Mouse (Mus musculus) granulocyte monocyte progenitor cell, adult 5-6 weeks (primary cell): ENCODE results near the gene Bdh1. TPM values are rescaled to one million over a fixed set of nuclear protein-coding genes. Genes with fewer than 3 reads are reported as not detected.

ENCODE experiments used
- ATAC-seq: replicated peaks from 2 replicates; pipeline ENCODE4 v1.8.0; 2016; ENCODE audit warnings: mild to moderate bottlenecking, moderate TSS enrichment, inconsistent platforms; ENCODE audit not compliant: poor library complexity, severe bottlenecking
- total RNA-seq, 2 experiments: library from RNA; stranded (forward) in 1 of 2; stranded (reverse) in 1 of 2; fragments of 200-712, 200-1000 nt in 1 of 2; fragments of >200 nt in 1 of 2; fragmentation: Nextera tagmentation in 1 of 2; gene quantifications; 2 replicates each; pipeline ENCODE4 v1.2.3; 2014 to 2017

Bdh1 gene
- total RNA-seq, 2 experiments from 2014 or later, result 0.56 to 2.9 TPM

DNA sequence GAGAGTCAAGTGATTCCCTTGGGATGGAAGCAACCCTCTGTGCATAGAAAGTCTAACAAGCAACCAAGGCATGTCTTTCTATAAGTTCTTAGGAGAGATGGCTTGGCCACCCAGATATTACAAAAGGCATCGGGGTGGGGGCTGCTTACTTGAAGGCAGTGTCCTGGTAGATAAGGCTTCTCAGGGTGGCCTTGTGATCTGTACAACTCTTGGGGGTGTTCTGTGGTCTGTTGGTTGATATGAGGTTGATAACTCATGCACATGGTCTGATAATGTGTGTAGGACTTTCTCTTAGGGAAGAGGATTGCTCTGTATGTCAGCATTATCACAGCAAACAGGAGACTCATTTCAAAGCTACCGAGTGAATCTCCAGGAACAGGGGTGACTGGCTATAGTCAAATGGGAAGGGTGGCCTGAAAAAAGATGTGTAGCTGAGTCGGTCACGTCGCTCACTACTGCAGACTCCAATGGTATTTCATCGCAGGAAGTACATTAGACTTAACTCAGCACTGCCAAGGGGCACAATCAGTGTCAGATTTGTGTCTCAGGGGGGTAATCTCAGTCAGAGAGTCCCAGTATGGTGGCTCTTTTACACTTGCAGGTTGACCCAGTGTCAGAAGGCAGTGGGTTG is 4.5 kb downstream of the Bdh1 start:
- ATAC-seq, result no peak

DNA sequence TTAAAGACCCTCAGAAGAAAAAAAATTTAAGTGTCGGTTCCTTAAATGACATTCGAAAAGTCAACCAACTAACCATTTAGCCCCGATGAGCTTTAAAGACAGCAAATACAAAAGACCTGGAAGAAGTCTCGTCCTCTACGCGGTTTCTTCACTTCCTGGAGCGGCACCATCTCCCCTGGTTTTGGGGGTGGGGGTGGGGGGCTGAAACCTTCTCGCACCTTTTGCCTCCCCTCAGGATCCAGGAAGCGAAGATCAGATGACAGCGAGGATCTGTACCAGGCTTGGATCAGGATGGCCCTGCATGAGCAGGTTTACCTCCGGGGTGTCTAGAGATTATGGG is 6.2 kb downstream of the Bdh1 start:
- ATAC-seq, result no peak

DNA sequence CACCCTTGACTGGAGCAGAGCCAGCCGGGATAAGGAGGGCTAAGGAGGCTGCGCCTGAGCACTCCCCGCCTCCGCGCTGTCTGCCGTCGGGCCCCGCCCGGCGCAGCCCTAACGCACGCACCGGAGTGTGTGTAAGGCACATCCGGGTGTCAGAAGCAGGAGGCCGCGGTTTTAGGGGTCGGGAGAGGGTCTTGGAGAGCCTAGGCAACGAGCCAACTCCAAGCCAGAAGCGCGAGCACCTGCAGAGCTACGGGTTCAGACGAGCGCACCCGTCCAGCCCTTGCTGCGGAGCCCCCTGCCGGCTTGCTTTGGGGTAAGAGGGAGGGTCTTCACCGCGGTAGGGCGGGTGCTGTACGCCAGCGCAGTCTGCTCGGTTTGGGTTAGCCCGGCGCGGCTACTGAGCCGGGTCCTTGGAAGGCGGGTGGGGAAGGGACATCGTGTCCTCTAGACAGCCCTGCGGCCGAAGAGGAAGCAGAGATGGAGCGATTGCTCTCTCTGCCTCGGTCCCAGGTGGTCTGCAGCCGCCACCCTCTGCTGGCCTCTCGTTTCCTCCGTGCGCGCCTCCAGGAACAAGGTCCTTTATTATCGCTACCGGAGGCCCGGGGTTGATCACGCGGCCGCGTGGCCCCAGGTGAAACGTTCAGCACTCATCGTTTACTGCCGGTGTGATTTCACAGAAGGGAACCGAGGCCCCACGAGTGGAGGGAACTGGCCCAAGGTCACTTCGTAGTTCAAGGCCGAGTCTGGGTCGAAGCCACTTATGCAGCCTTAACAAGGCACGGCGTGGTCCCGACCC is 6.8 kb downstream of the Bdh1 start:
- peak; percentile 29 for ATAC-seq

DNA sequence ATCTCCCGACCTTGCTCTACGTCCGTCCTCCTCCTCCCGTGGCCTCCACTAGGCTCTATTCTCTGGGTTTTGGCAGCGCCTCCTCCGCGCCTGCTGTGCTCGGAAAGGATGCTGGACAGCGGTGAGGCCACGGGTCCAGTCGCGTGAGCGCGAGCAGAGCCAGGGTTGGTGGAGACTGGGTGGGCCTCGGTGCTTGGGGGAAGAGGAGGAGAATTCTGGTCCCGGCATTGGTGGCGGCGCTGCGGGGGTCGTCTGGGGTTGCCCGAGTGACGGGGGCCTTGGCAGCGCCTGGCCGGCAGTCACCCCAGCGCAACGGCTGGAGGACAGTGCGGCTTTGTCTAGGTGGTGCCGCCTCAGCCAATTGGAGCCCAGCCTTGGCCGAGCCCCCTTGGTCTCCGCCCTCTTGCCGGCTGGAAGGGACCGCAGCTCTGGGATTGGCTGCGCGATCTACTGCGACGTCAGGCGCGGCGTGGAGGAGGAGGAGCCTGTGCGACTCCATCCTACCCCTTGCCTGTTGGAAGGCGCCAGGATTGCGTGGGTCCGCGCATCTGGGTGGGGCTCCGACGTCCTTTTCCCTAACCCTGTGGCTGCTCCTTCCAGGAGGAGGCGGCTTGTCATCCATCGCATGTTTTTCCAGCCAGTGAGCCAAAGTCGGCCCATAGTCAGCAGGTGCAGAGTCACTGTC is 7.5 kb downstream of the Bdh1 start:
- peak; percentile 85 for ATAC-seq

DNA sequence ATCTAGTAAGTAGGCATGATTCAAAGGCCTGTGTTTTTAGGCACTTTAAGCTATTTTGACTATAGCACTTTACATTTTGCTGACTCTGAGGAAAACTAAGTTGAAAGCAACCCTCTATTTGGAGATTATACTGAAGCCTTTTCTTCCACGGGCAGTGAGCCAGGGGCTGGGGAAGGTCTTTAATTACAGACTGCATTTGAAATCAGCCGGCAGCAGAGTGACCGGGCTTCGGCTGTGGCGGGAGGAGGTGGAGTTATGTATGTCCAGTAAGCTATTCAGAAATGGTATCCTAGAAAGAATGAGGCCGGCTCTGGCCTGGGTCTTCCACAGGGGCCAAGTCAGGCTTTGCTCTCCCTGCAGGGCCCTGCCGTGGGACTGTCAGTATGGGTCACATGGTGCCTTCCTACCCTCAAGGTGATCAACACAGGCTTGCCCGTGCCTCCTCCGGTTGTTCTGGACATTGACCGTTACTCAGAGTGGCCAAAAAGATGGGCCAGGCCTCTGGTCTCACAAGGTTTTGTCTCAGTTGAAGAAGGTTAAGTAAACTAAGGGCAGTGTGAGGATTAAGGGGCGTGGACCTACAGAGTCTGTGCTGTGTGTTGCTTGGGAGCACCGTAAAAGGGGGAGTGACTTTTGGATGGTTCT is 11.5 kb downstream of the Bdh1 start:
- no peak for ATAC-seq

DNA sequence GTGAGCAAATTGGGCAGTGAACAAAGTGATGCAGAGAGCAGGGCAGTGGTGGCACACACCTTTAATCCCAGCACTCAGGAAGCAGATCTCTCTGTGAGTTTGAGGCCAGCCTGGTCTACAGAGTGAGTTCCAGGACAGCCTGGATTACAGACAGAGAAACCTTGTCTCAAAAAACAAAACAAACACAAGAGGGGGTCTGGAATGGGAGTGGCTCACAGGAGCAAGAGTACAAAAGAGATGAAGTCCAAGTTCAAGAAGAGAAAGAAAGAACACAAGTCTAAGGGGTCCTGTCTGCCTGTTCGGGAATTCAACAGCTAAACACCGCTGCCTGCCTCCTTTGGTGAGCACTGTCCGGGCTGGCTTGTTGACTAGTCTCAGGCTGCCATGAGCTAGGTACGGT is 13.1 kb downstream of the Bdh1 start:
- ATAC-seq, result no peak

DNA sequence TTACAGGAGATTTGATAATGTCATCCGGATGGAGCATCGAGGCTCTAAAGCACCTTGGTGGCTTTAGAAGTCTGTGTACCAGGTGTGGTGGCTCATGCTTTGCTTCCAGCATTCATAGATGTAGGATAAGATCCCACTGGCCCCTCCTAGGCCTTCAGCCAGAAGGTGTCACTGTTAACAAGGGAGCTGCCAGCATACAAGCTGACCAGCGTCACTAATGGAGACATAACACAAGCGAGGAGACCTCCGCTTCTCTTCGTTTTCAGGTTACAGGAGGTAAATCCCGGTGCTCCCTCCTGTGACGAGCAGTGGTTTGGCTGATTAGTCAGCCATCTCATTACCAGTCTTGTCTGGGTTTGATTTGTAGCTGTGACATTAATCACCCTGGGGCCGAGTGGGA is 14.0 kb downstream of the Bdh1 start:
- no peak for ATAC-seq

DNA sequence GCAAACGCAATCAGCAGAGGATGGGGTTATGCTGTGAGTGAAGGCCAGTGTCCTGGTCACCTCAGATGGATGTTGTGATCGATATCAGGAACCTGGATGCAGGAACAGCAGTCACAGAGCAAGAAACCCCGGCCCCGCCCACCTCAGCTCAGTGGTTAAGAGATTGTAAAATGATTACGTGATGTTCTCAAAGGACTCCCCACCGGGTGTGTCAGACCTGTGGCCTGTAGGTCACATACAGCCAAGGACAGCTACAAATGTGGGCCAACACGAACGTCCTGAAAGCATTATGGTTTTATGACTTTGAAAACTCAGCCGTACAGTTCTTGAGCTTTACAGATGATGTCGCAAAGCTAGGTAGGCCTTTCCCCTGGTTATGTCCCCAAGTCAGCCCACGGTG is 15.3 kb downstream of the Bdh1 start:
- ATAC-seq, result no peak

DNA sequence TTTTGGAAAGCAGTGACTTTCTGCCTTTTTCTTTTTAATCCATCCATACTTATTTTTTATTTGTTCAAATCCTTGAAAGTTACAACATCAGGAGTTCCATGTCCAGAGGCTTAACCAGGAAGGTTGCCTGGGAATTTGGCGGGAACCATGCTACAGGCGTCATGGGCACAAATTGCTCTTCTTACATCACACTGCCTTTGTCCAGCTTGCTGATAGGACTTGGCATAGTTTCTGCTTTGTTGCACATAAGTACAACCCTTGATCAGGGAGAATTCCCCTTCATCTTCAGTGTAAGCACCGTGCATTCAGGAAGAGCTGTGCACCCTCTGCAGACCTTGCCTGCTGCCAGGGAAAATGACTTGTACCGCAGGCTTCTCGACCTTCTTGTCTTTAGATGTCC is 17.4 kb downstream of the Bdh1 start:
- ATAC-seq, result no peak

DNA sequence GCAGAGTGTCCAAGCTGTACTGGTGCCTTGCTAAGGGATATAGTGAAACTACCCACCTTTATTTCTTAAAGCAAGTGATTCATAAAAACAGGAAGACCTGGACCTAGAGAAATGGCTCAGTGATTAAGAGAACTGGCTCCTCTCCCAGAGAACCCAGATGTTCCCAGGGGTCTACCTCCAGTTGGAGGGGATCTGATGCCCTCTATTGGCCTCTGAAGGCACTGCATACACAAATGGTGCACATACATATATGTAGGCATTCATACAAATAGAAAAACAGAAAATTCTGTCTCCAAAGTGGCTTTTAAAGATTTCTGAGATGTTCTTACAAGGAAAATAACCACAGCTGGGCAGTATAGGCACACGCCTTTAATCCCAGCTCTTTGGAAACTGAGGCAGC is 18.0 kb downstream of the Bdh1 start:
- ATAC-seq, result no peak

DNA sequence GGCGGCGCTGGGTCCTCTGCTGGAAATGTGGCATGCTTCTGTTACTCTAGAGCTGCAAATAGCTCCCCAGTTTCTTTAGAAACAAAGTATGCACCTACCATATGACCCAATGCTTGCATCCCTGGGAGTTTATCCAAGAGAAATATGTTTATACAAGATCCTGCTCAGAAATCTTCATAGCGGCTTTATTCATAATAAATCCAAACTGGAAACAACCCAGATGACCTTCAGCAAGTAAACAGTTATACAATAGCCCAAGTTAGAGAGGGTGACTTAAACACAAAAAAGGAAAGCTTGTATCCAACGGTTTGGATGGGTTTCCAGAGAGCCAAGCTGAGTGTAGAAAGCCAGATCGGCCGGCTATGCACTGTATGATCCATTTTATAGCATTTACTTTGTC is 22.4 kb downstream of the Bdh1 start:
- no peak for ATAC-seq

DNA sequence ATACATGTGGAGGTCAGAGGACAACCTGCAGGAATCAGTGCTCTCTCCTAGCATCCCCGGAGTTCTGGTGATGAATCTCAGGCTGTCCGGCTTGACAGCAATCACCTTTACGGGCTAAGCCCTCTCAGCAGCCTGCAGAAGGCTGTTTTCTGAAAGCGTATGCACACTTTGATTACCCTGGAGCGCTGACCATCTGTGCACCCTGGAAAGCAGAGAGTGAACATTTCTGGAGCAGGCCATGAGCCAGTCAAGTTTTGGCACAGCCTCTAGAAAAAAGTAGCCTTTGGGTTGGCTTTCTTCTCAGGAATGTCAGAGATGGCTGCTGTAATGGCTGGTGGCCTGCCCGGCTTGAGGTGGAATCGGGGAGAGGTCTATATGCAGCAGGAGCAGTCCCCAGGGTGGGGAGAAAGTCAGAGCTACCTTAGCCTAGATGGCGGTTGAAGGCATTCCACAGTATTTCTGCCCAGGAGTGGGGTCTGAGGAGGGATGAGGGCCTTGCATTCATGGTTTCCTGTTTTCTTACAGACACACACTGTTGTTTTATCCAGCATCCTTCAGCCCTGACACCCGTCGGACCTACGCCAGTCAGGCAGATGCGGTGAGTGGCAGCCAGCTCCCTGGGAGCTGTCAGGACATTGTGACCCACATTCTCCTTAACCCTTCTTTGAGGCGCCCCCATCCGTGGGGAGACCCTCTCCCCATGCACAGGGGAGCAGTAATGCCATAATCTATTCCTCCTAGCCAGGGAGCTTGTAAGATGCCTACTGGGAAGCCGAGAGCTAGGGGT is 24.2 kb downstream of the Bdh1 start:
- no peak for ATAC-seq

DNA sequence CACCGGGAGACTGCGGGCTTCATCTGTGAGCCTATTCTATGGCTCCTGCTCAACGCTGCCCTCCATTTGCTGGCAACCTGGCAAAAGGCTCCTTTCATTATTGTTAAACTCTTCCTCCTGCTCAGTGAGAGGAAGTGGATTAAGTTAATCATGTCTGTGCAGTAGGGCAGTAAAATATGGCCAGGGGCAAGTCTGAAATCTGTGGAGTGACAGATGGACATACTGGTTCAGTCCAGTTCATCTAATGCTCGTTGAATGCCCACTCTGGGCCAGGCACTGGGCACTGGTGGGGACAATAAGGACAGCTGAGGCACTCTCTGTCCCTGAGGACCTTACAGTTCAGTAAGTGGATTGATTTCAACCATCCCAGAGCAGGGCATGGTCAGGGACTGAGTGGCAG is 27.9 kb downstream of the Bdh1 start:
- ATAC-seq, result no peak

DNA sequence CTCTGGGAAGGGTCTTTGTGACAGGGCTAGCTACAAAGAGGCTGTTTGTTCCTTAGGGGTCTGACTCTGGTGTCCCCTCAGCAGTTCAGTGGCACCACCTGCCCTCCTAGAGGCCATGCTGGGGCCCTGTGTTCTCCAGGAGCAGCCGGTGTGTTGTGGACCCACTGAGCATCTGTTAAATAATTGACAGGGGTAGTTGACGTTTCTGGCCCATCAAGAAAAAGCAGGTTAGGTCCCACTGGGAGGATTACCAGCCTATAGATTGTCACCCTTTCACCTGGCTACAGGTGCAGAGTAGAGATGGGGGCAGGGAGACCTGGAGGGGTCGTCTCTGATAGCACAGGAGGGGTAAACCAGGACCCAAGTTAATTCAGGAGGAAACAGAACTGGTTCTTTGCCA is 29.2 kb downstream of the Bdh1 start:
- no peak for ATAC-seq

DNA sequence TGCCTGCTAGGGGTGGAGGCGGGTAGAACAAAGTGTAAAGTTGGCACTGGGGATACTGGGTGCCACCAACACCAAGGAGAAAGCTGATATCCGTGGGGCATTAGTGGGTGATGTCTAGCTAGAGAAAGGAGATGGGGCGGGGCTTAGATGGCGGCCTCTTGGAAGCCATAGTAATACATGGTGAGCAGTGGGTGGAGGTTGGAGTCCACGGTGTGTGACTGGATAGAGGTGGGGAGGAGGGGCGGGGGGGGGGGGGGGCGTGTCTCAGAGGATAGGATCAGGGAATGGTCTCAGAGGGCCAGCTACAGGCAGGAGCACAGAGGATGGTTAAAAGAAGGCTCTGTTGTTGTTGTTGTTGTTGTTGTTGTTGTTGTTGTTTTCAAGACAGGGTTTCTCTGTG is 30.4 kb downstream of the Bdh1 start:
- no peak for ATAC-seq

DNA sequence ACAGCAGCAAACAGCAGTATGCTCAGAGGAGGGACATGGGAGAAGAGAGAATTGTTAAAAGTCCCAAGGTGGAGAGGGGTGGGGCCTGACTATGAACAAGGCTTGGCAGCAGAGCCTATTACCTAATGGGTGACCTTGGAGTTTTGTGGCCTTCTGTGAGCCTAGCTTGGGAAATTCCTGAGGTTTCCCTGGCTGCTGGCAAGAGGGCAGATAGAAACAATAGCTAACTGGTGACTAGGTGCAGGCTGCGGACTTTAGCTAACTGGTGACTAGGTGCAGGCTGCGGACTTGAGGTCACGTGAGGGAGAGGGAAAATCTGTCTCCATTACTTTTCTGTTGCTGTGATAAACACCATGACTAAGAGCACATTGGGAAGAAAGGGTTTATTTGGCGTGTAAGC is 31.9 kb downstream of the Bdh1 start:
- ATAC-seq, result no peak

DNA sequence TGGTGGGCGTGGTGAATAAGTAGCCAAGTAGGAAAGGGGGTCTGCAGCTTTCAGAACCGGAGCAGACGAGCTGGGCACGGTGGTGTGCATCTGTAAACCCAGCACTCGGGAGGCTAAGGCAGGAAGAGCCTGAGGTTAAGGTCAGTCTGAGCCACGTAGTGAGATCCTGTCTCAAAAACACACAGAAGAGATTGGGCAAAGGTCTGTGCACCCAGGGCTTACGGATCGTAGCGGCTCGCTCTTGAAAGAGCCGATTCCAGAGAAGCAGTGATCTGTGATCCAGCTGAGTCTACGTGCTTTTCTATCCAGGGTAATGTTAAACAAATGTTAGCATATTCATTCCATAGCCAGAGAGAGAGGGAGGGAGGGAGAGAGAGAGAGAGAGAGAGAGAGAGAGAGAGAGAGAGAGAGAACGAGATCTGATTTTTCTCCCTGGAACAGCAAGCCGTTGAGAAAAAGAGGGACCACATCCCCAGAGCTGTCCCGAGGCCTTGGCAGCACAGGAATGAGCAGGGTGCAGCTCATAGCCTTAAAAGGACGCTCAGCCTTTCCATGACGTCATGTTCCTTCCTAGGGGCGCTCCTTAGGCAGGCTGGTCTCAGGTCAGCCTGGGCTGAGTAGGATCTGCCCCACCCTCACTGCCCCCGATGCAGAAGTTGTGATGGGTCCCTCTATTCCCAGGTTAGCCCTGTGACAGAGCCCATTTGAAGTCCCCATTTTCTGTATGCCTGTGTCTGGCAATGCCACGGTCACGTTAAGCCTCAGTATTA is 33.4 kb downstream of the Bdh1 start:
- ATAC-seq, result no peak

DNA sequence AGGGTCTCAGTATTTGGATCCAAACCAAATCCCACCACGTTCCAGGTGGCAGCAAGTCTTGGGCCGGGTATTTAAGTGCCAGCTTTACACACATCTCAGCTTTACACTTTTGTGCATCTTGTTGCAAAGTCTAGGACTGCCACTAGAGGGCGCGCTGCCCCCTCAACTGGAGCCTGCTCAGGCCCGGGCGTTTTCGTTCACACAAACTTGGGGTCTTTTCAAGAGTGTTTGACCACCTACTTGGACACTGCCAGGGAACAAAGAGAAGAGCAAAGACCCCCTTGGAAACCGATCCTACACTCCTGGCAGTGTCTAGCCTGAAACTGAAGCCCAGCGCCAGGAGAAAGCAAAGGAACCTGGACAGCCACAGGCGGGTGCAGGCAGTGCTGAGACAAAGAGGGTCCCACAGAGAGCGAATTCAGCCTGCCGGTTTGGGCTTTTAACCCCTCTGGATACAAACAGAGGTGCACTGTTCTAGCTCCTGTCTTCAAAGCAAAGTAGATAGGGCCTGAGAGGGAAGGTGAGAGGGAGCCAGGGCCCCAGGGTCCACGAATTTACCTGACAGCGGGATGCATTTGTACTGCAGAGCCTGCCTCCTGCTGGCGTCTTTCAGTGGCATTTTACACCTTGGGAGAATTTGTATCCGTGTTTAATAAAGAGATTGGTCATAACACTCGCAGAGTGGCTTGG is 36.3 kb downstream of the Bdh1 start:
- ATAC-seq, result peak; percentile 68

DNA sequence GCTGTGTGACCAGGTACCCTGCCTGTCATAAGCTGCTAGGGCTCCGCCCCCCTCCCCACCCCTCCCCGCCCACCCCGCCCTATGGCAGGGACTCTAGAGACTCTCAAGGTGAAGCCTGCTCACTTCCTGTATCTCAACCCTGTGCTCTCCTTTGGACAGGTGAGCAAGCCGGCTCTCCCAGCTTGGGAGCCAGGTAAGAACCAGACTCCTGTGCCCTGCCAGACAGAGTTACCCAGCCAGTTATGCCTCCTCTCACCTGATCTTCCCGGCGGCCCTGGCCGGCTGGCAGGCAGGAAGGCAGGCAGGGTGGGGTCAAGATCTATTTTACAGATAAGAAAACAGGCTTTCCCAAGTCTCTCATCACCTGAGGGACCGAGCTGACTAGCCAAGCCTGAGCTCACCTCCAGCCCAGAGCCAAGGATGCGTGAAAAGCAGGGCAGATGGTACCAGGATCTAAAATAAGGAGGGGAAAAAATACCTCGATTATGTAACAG is 37.9 kb downstream of the Bdh1 start:
- no peak for ATAC-seq
